Mouse (Mus musculus): ENCODE results near the gene Acap3. TPM values are rescaled to one million over a fixed set of nuclear protein-coding genes. Genes with fewer than 3 reads are reported as not detected.

The Acap3 gene
- polyA plus RNA-seq, 1 experiment from 2014 or later: 20.5 TPM

DNA sequence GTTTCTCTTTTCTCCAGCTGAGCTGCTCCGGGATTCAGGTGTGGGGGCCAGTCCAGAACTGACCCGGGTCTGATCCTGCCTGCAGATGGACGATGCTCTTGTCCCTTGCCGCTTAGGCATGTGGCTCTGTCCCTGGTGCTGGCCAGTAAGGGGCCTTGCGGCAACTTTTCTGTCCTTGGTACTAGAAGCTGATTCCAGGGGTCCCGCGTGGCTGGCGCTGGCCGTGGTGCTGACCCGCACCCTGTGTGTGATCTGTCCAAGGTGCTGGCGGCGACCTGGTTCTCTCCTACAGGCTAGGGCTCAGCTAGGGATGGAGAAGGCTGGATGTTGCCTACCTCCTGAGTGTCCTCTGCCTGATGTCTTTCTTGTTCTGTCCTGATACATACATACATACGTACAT lies 32.3 kb upstream of the Acap3 start:
- Histone ChIP-seq H3K4me1 (ENCODE audit: insufficient read depth) (no peaks in the 10 kb centered on the region), H3K4me3 (ENCODE audit: low read depth, low read length) (no peak overlapping the region), H3K36me3 (ENCODE audit: insufficient read depth) (peaks cover 59% of the 10 kb centered on the region), H3K27ac (ENCODE audit: low read depth) (no peak overlapping the region), H3K4me2 (no peak overlapping the region), H3K9me3 (ENCODE audit: low read depth, low read length) (no peaks in the 10 kb centered on the region), H3K9ac (no peak overlapping the region), H3K27me3 (ENCODE audit: insufficient read depth, low read length) (no peaks in the 10 kb centered on the region)
- TF ChIP-seq CTCF (IDR thresholded peaks at IDR 0.05; ENCODE audit: low read depth): no peak
- 15% methylated on average over 13 of the region's 13 CpGs for WGBS
- peak; percentile 90 for DNase-seq
- ATAC-seq (ENCODE audit: insufficient read depth): peak; percentile 65

DNA sequence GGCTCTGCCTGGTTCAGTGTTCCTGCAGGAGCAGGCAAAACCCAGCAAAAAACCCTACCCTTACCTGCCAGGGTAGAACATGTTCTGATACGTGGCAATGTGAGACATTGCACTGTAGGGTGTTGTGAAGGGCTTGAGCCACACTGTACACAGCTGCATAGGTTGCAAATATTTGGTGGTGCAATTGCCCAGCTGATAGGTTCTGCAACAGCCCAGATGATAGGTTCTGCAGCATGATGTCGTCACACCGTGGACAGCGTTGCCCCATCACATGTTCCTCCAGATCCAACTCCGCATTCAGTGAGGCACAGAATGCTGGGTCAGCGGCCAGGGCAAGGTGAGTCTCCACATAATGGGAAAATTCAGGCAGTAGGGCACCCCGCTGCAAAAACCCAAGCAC lies 29.8 kb upstream of the Acap3 start:
- WGBS: 83% methylated on average over 7 of the region's 7 CpGs
- H3K36me3 ChIP-seq (ENCODE audit: insufficient read depth): peaks cover 47% of the 10 kb centered on the region
- no peak for TF ChIP-seq CTCF (IDR thresholded peaks at IDR 0.05; ENCODE audit: low read depth)

DNA sequence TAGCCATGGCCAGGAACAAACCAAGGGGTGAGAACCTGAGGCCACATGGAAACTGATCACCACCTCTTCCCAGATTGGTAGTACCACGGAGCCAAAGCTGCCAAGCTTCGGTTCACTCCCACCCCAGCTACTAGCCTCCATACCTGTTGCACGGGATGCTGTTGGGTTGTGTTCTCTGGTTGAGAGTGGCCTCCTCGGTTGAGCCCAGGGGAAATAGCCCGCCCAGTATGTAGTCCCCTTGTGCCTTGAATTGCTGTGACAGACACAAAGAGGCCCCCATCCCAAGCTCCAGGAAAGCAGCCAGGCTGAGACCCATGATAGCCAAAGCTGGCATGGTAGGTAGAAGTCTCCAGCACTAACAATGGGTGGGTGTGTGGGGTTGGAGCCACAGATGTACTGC lies 28.6 kb upstream of the Acap3 start, which contains the start of gene Tas1r3:
Gene Tas1r3, minus strand, starts transcription at position 362 of the 400 bp plus-strand sequence.
- ATAC-seq (ENCODE audit: insufficient read depth) (no peak), DNase-seq (no peak)
- H3K36me3 ChIP-seq (ENCODE audit: insufficient read depth): peaks cover 37% of the 10 kb centered on the region
- 76% methylated on average over 5 of the region's 5 CpGs for WGBS
- H3K27me3 ChIP-seq (ENCODE audit: insufficient read depth, low read length): no peaks in the 10 kb centered on the region
- no peaks in the 10 kb centered on the region for H3K9me3 ChIP-seq (ENCODE audit: low read depth, low read length)
- no peak within 1 kb of the TSS for H3K27ac ChIP-seq (ENCODE audit: low read depth)
- H3K4me3 ChIP-seq (ENCODE audit: low read depth, low read length): no peak within 1 kb of the TSS
- TF ChIP-seq CTCF (IDR thresholded peaks at IDR 0.05; ENCODE audit: low read depth): no peak
- no peak within 1 kb of the TSS for H3K4me2 ChIP-seq
- no peak within 1 kb of the TSS for H3K9ac ChIP-seq
- H3K4me1 ChIP-seq (ENCODE audit: insufficient read depth): no peaks in the 10 kb centered on the region

More for the DNA sequence above, 29.8 kb upstream of the Acap3 start:
- Histone ChIP-seq H3K27me3 (ENCODE audit: insufficient read depth, low read length) (no peaks in the 10 kb centered on the region), H3K4me1 (ENCODE audit: insufficient read depth) (no peaks in the 10 kb centered on the region), H3K9me3 (ENCODE audit: low read depth, low read length) (no peaks in the 10 kb centered on the region), H3K9ac (no peak overlapping the region), H3K27ac (ENCODE audit: low read depth) (no peak overlapping the region), H3K4me3 (ENCODE audit: low read depth, low read length) (no peak overlapping the region), H3K4me2 (no peak overlapping the region)
- no peak for DNase-seq
- ATAC-seq (ENCODE audit: insufficient read depth): no peak

DNA sequence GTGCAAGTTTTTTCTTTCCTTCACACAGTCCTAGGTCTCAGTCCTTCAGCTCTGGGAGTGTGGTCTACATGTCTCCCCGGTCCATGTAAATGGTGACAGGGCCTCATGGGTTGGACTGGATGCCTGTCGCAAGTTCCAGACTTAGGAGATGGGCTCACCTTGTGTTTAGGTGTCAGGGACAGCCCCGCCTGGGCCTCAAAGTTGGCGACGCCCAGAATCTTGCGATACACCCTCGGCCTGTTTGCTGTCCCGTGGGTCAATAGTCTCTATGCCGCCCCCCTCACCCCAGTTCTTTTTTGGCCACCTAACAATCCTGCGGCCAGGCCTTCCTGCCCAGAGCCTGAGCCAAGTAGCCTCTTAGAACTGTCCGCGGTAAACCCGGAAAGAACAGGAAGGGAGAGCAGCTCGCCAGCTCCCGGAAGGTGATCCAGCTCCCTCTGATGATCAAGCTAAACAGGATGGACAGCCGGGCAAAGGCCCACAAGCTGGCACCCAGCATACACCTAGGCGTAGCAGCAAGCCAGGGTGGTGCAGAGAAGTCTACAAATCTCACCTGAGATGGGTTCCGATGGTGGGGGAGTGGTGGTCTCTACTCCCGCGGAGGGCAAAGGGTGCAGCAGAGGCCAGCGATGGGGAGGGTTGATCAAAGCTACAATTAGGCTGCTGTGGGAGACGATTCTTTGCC lies 22.9 kb upstream of the Acap3 start:
- 6% methylated on average over 22 of the region's 22 CpGs for WGBS
- Histone ChIP-seq H3K4me3 (ENCODE audit: low read depth, low read length) (peak overlapping the region; percentile 66), H3K4me1 (ENCODE audit: insufficient read depth) (peaks cover 4% of the 10 kb centered on the region; the same call in 1 of the 2 replicates), H3K36me3 (ENCODE audit: insufficient read depth) (peaks cover 35% of the 10 kb centered on the region), H3K9ac (peak overlapping the region; percentile 71), H3K27ac (ENCODE audit: low read depth) (0 out of 2 replicates have a peak overlapping the region, but pooled peaks have one; percentile 30), H3K4me2 (peak overlapping the region; percentile 96), H3K9me3 (ENCODE audit: low read depth, low read length) (no peaks in the 10 kb centered on the region), H3K27me3 (ENCODE audit: insufficient read depth, low read length) (no peaks in the 10 kb centered on the region)
- DNase-seq: no peak
- ATAC-seq (ENCODE audit: insufficient read depth): peak; percentile 52; the same call in 1 of the 2 replicates
- no peak for TF ChIP-seq CTCF (IDR thresholded peaks at IDR 0.05; ENCODE audit: low read depth)

DNA sequence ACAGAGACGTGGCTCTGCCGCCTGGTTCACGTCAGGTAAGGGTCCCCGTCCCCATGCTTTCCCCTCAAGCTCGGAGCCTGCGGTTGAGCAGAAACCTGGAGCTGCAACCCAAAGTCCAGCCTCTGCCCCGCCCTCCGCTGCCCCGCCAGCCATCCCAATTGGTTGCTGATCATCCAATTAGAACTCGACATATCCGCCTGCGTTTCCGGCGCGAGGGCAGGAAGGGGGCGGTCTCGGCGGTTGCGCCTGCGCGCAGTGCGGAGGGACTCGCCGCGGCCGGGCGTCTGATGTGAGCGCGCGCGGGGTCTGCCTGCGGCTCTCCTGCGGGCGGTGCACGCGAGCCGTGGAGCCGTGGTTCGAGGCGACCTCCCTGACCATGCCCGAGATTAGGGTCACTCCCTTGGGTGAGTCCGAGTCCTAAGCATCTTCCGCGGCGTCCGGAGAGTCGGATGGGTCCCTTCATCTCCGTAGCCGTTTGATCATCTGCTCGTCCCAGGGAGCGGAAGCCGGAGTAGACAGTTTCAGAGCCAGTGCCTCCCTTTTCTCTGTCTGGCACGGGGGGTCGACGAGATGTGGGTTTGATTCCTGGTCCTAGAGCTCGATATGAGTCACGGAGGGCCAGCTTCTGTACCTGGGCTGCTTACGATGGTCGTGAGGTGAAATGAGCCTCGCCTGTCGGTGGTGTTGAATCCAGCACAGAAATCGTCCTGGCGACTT lies 22.1 kb upstream of the Acap3 start, which contains the start of the genes Cptp and Ints11:
Gene Cptp, minus strand, starts transcription at position 124 of the 717 bp plus-strand sequence.
Gene Ints11, plus strand, starts transcription at position 230 of the 717 bp plus-strand sequence.
- Histone ChIP-seq H3K27ac (ENCODE audit: low read depth) (0 out of 2 replicates have a peak within 1 kb of the TSS, but pooled peaks have one; percentile 30), H3K36me3 (ENCODE audit: insufficient read depth) (peaks cover 42% of the 10 kb centered on the region)
- under 1% methylated on average over 63 of the region's 63 CpGs for WGBS

DNA sequence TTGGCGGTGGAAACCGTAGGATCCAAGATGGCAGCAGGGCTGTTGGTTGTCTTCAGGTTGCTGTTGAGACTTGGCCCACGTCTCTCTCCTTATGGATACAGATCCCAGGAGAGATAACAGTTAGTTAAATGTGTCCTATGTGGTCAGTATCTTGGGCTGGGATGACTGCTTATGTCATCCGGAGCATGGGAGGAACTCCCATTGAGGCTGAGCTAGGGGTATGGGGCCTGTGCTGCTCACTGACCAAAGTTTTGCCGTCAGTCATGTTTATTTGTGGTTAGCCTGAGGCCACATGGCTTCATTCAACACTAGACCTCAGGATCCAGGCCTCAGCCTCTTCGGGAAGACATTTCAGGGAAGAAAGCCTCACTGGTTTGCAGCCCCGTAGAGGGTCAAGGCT lies 20.2 kb upstream of the Acap3 start:
- H3K4me2 ChIP-seq: no peak overlapping the region
- H3K4me1 ChIP-seq (ENCODE audit: insufficient read depth): peaks cover 4% of the 10 kb centered on the region; the same call in 1 of the 2 replicates
- H3K9me3 ChIP-seq (ENCODE audit: low read depth, low read length): no peaks in the 10 kb centered on the region
- TF ChIP-seq CTCF (IDR thresholded peaks at IDR 0.05; ENCODE audit: low read depth): no peak
- DNase-seq: no peak
- ATAC-seq (ENCODE audit: insufficient read depth): no peak
- H3K36me3 ChIP-seq (ENCODE audit: insufficient read depth): peaks cover 48% of the 10 kb centered on the region
- no peak overlapping the region for H3K4me3 ChIP-seq (ENCODE audit: low read depth, low read length)
- no peak overlapping the region for H3K9ac ChIP-seq
- 83% methylated on average over 7 of the region's 7 CpGs for whole genome bisulfite sequencing
- H3K27ac ChIP-seq (ENCODE audit: low read depth): no peak overlapping the region
- no peaks in the 10 kb centered on the region for H3K27me3 ChIP-seq (ENCODE audit: insufficient read depth, low read length)

More for the DNA sequence above, 22.1 kb upstream of the Acap3 start, which contains the start of the genes Cptp and Ints11:
- ATAC-seq (ENCODE audit: insufficient read depth): peak; percentile 98
- Histone ChIP-seq H3K4me1 (ENCODE audit: insufficient read depth) (peaks cover 4% of the 10 kb centered on the region; the same call in 1 of the 2 replicates), H3K9me3 (ENCODE audit: low read depth, low read length) (no peaks in the 10 kb centered on the region), H3K9ac (peak within 1 kb of the TSS; percentile 71), H3K4me2 (peak within 1 kb of the TSS; percentile 96), H3K27me3 (ENCODE audit: insufficient read depth, low read length) (no peaks in the 10 kb centered on the region), H3K4me3 (ENCODE audit: low read depth, low read length) (peak within 1 kb of the TSS; percentile 66)
- DNase-seq: peak; percentile 97
- peak; percentile 20; the same call in 1 of the 2 replicates for TF ChIP-seq CTCF (IDR thresholded peaks at IDR 0.05; ENCODE audit: low read depth)

DNA sequence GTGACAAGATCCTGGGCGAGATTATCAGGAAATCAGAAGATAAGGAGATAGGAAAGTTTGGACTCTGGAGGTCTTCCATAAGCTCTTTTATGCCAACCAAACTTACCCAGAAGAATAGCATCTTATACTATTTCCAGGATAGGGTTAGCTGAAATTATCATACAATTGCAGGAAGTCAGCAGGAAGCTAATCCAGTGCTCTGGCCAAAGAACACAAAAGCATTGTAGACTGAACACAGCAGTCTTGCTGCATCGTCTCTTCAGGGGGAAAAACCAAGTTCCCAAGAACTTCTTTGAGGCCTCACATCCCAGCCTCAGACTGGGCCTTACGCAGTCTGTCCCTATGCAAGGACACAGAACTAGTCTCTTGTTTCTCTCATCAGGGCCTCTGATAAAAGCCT lies 8.0 kb upstream of the Acap3 start:
- no peak overlapping the region for H3K9ac ChIP-seq
- no peaks in the 10 kb centered on the region for H3K4me1 ChIP-seq (ENCODE audit: insufficient read depth)
- WGBS: 80% methylated on average over 3 of the region's 3 CpGs
- no peak for ATAC-seq (ENCODE audit: insufficient read depth)
- no peak for TF ChIP-seq CTCF (IDR thresholded peaks at IDR 0.05; ENCODE audit: low read depth)
- H3K4me3 ChIP-seq (ENCODE audit: low read depth, low read length): no peak overlapping the region
- H3K27me3 ChIP-seq (ENCODE audit: insufficient read depth, low read length): no peaks in the 10 kb centered on the region
- no peak overlapping the region for H3K4me2 ChIP-seq
- peaks cover 47% of the 10 kb centered on the region for H3K36me3 ChIP-seq (ENCODE audit: insufficient read depth)
- H3K9me3 ChIP-seq (ENCODE audit: low read depth, low read length): no peaks in the 10 kb centered on the region
- H3K27ac ChIP-seq (ENCODE audit: low read depth): peak overlapping the region; percentile 67; the same call in 1 of the 2 replicates
- peak; percentile 34 for DNase-seq

All from lung, embryonic 14.5 days (tissue).